Mouse (Mus musculus): ENCODE measurements at regions not wholly inside any gene's neighbourhood (a gene's known extent, or its start where the extent isn't known, plus 50 kb on each side); places are given as distances from the start of the nearest gene placed in this dataset.

GRCm38 (mm10) chr7:129441085-129441617, 150.5 kb upstream of the Wdr11 start:
- no peak for DNase-seq
- intact Hi-C loops (cut with DNase I) = no loop called here

GRCm38 (mm10) chr7:129469496-129469895, 122.2 kb upstream of the Wdr11 start:
- intact Hi-C loops (cut with DNase I) = no loop called here
- peak; percentile 63 to 72 for DNase-seq

- DNase-seq = no peak
- intact Hi-C loops (cut with DNase I) = no loop called here
These were observed 107.9 kb upstream of the Wdr11 start for GRCm38 (mm10) chr7:129483736-129484135.

- intact Hi-C loops (cut with DNase I) = loop anchor here (2.0 to 5.0 kb wide), 3 partner anchors 270 to 725 kb away; no protein-coding TSS in a partner anchor
- DNase-seq = peak; percentile 21 to 47
These were observed 84.8 kb upstream of the Wdr11 start for GRCm38 (mm10) chr7:129506894-129507293.

GRCm38 (mm10) chr7:129509631-129510132, 82.0 kb upstream of the Wdr11 start:
- intact Hi-C loops (cut with DNase I) = loop anchor here (5.0 kb wide), 2 partner anchors 272 to 727 kb away; no protein-coding TSS in a partner anchor
- peak; percentile 27 to 29 for DNase-seq

GRCm38 (mm10) chr7:129514619-129515018, 77.0 kb upstream of the Wdr11 start:
- intact Hi-C loops (cut with DNase I) = no loop called here
- no peak for DNase-seq

- DNase-seq = no peak
- intact Hi-C loops (cut with DNase I) = no loop called here
These were observed 67.2 kb upstream of the Wdr11 start for GRCm38 (mm10) chr7:129524369-129524915.

- intact Hi-C loops (cut with DNase I) = no loop called here
- no peak for DNase-seq
These were observed 65.7 kb upstream of the Wdr11 start for GRCm38 (mm10) chr7:129525985-129526384.

- intact Hi-C loops (cut with DNase I) = no loop called here
These were observed 63.4 kb upstream of the Wdr11 start for GRCm38 (mm10) chr7:129528263-129528662.

GRCm38 (mm10) chr7:129533366-129533905, 58.2 kb upstream of the Wdr11 start:
- DNase-seq = no peak
- intact Hi-C loops (cut with DNase I) = no loop called here

More at GRCm38 (mm10) chr7:129528263-129528662, 63.4 kb upstream of the Wdr11 start:
- DNase-seq = no peak

Measured in heart, postnatal 10 days (tissue).